Mouse (Mus musculus): Measurements from ENCODE around the gene Morn4. TPM values are rescaled to one million over a fixed set of nuclear protein-coding genes. Genes with fewer than 3 reads are reported as not detected.

The Morn4 gene
- polyA plus RNA-seq (2015; fragmentation: Nextera tagmentation; extraction: Ambion mirVana) = 29.6 TPM in 2 replicates

DNA sequence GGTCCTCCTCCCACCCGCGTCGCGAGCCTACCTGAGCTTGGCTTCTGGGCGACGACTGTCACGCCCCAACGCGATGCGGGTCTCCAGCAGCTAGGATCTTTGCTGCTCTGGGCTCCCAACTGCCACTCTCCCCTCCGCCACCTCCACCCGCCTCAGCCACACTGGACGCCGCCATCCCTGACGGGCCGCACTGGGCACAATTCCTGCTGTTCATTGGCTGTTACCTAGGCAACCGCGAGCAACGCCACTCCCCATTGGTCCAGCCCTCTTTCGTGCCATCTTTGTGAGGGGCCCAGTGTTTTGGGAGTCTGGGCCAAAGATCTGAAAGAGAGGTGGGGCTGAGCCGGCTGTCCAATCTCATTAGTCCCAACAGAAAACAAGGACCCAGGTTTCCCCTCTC lies at the start of gene Morn4:
Morn4 (minus strand) TSS at position 192 of the 400 bp plus-strand sequence.
- H3K9me3 ChIP-seq (replicated peaks) = no peaks in the 10 kb centered on the region
- peak within 1 kb of the TSS; percentile 72 for H3K4me2 ChIP-seq
- H3K4me1 ChIP-seq = peaks cover 24% of the 10 kb centered on the region
- H3K36me3 ChIP-seq = no peaks in the 10 kb centered on the region
- peak within 1 kb of the TSS; percentile 61 for H3K9ac ChIP-seq
- peak; percentile 81 for ATAC-seq (replicated peaks; ENCODE audit: low FRiP score)
- H3K4me3 ChIP-seq (replicated peaks) = peak within 1 kb of the TSS; percentile 77
- peak within 1 kb of the TSS; percentile 52 for H3K27ac ChIP-seq
- no peaks in the 10 kb centered on the region for H3K27me3 ChIP-seq
- WGBS = under 1% methylated on average over 21 of the region's 21 CpGs

DNA sequence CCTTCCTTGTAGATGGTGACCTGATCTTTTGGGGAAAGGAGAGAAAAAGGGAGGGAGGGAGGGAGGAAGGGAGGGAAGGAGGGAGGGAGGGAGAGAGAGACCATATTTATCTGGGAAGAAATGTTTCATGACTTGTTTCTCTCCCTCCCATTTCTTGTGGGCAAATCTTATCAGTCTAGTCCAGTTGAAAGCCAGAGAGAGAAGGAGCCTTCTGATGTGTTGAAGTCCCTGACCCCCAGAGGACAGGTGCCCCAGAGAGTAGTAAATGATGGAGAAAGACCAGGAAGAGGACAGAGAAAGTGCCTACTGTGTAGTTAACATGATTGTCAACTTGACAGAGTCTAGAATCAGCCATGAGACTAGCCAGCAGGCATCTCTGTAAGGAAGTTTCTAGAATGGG lies 48.9 kb upstream of the Morn4 start:
- Histone ChIP-seq H3K9me3 (replicated peaks) (no peaks in the 10 kb centered on the region), H3K27me3 (no peaks in the 10 kb centered on the region), H3K9ac (no peak overlapping the region), H3K36me3 (no peaks in the 10 kb centered on the region), H3K4me2 (no peak overlapping the region), H3K4me3 (replicated peaks) (no peak overlapping the region), H3K27ac (no peak overlapping the region), H3K4me1 (peaks cover 7% of the 10 kb centered on the region; the same call in 1 of the 2 replicates)
- no peak for ATAC-seq (replicated peaks; ENCODE audit: low FRiP score)

DNA sequence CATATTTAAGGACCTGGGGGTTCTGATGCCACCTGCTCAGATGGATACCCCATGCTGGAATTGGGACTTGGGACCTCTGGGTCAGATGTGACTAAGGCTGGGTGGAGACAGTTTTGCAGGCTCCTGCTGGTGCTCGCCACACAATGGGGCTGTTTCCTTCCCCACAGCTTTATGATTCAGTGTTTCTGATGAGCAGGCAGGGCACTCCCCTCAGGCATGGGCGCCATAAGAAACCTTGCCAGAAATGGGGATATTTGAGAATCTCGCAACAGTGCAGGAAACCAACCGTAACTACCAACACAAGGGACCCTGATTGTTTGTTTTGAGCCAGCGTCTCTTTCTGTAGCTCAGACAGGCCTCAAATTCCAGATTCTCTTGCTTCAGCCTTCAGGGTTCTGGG lies 44.9 kb upstream of the Morn4 start:
- no peaks in the 10 kb centered on the region for H3K9me3 ChIP-seq (replicated peaks)
- no peak overlapping the region for H3K4me3 ChIP-seq (replicated peaks)
- 40% methylated on average over 5 of the region's 5 CpGs for WGBS
- H3K27me3 ChIP-seq = no peaks in the 10 kb centered on the region; the same call in 1 of the 2 replicates
- H3K27ac ChIP-seq = peak overlapping the region; percentile 14; the same call in 1 of the 2 replicates
- no peak overlapping the region for H3K4me2 ChIP-seq
- no peak for ATAC-seq (replicated peaks; ENCODE audit: low FRiP score)
- no peak overlapping the region for H3K9ac ChIP-seq
- peaks cover 25% of the 10 kb centered on the region for H3K4me1 ChIP-seq
- H3K36me3 ChIP-seq = no peaks in the 10 kb centered on the region

DNA sequence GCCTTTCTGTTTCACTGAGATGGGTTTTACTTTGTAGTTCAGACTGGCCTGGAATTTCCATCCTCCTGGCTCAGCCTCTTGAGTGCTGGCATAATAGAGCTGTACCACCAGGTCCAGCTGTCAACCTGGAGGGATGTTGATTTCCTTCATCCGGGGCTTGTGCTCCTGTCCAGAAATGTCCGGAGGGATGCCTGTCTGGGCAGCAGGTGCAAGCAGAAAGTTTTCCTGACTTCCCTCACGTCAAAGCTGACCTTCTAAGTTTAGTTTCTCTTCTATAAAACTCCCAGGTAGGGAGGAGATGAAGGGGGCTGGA lies 44.1 kb upstream of the Morn4 start:
- WGBS = 76% methylated on average over 3 of the region's 3 CpGs
- Histone ChIP-seq H3K9me3 (replicated peaks) (no peaks in the 10 kb centered on the region), H3K36me3 (no peaks in the 10 kb centered on the region), H3K4me2 (no peak overlapping the region), H3K27me3 (no peaks in the 10 kb centered on the region; the same call in 1 of the 2 replicates), H3K9ac (no peak overlapping the region), H3K4me3 (replicated peaks) (no peak overlapping the region), H3K27ac (peak overlapping the region; percentile 91; the same call in 1 of the 2 replicates), H3K4me1 (peaks cover 25% of the 10 kb centered on the region)
- ATAC-seq (replicated peaks; ENCODE audit: low FRiP score) = no peak

DNA sequence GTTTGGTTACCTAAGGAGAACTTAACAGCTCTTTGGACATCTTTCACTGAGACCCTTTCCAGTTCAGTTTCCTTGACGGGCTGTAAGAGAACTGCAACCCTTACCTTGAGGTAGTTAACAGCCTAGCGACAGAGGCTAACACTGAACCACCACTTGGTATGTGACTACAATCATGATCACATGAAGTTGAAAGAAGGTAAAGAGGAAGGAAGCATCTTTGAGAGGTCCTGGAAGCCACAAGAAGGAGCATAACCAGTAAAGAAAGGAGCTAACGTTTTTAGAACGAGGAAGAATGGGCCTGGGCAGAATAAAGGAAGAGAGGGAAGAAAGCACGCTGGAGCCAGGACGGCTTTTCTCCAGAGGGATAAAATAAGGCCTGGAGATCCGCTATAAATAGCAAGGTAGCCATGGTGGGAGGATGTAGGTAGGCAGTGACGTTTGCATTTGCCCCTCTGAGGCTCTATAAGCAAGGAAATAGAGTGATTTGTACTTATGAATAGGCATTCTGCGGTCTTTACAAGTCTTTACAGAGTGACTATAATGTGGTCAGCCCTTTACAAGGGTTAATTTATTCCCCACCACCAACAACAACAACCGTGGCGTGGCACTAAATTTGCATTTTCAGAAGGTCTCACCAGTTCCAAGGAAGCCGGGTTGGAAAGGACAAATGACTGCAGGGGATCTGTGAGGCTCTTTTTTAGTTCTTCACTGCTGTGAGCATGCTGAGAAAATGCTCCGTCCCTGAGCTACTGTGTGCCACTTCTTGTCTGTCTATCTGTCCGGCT lies 43.5 kb upstream of the Morn4 start:
- peaks cover 25% of the 10 kb centered on the region for H3K4me1 ChIP-seq
- WGBS = 34% methylated on average over 14 of the region's 14 CpGs
- peaks cover 4% of the 10 kb centered on the region for H3K36me3 ChIP-seq
- no peak; the same call in 1 of the 2 replicates for ATAC-seq (replicated peaks; ENCODE audit: low FRiP score)
- peak overlapping the region; percentile 78; the same call in 1 of the 2 replicates for H3K9ac ChIP-seq
- peak overlapping the region; percentile 91 for H3K27ac ChIP-seq
- peak overlapping the region; percentile 69 for H3K4me3 ChIP-seq (replicated peaks)
- H3K9me3 ChIP-seq (replicated peaks) = no peaks in the 10 kb centered on the region
- H3K4me2 ChIP-seq = peak overlapping the region; percentile 96
- no peaks in the 10 kb centered on the region; the same call in 1 of the 2 replicates for H3K27me3 ChIP-seq

DNA sequence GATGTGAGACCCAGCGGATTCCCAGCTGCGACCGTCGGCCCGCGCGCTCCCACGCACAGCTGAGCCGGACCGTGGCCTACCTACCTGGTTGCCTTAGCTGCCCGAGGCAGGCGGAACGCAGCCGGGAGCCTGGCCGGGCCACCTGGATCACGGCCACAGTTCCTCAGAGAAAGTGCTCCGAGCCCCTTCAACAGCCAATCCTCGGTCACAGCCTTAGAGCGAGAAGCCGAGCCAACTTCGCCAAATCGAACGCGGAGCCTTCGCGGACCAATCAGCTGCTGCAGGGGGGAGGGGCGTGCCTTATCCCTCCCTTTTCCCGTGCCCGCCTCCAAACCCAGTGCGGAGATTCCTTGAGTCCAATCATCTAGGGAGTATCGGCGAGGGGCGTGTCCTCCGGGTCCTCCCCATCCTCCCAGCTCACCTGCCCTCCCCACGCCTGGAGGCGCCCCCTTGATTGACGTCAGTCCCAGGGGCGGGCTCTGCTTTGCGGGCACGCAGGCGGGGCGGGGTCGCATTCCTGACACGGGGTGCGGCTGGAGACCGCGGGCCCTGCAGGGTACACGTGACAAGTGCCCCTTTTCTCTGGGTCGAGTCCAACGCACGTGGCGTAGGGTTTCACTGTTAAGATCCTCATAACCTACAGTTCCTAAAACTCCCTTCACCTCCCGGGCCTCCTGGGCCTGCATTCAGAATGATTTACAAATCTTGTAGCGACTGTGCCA lies 42.8 kb upstream of the Morn4 start, which contains the start of gene Avpi1:
Avpi1 (minus strand) TSS at position 273 of the 722 bp plus-strand sequence.
- peak within 1 kb of the TSS; percentile 69 for H3K4me3 ChIP-seq (replicated peaks)
- 0% methylated on average over 54 of the region's 54 CpGs for WGBS

DNA sequence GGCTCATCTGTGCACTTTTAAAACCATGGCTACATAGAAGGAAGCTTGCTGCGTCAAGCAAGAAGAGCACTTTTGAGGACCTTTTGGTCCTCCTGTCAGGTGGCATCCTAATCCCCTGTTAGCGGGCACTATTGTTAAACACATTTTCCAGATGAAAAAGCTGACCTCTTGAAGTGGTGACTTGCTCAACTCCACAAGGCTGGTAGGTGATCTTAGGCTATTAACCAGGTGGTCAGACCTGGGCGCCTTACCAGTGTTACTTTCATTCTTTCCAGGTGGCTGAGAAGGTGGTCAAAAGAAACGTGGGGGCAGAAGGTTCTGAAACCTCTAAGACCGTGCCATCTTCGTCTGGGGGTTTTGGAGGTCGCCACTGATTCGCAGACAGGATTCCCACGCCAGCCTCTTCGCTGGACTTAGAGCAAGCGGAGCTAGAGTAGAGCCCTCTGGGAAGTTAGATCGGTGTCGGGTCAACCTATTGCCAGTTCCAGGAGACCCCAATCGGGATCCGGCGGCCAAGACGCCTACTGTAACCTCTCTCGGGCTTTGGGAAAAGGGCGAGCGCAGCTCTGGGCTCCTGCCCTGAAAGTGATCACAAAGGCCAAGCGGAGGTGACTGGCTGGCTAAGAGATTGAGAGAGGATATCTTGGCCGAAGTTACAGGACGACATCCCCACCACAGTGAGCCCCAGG lies 42.0 kb upstream of the Morn4 start:
- 5% methylated on average over 23 of the region's 23 CpGs for WGBS
- peak overlapping the region; percentile 96 for H3K4me2 ChIP-seq

More for the DNA sequence above, 42.8 kb upstream of the Morn4 start, which contains the start of gene Avpi1:
- ATAC-seq (replicated peaks; ENCODE audit: low FRiP score) = peak; percentile 97
- H3K27ac ChIP-seq = peak within 1 kb of the TSS; percentile 91
- H3K4me1 ChIP-seq = peaks cover 25% of the 10 kb centered on the region
- no peaks in the 10 kb centered on the region for H3K9me3 ChIP-seq (replicated peaks)
- H3K36me3 ChIP-seq = peaks cover 12% of the 10 kb centered on the region
- peak within 1 kb of the TSS; percentile 96 for H3K4me2 ChIP-seq
- no peaks in the 10 kb centered on the region; the same call in 1 of the 2 replicates for H3K27me3 ChIP-seq
- H3K9ac ChIP-seq = peak within 1 kb of the TSS; percentile 78

DNA sequence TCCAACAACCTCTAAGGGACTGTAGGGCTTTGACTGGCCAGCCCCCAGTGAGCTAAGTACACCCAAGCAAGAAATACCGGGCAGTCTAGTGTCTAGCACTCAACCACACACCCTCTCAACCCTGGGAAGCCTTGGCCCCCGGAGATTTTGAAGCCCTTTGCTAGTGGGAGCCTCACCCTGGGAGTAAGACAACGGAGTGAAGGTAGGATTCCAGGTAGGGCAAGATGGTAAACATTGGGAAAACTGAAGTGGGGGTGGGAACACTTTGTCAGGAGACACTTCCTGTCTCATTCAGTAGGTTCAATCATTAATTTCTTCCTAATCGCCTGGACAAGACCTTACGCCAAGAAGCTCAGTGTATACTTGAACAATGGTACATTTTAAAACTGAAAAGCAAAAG lies 40.9 kb upstream of the Morn4 start:
- Histone ChIP-seq H3K27ac (no peak overlapping the region), H3K9ac (no peak overlapping the region), H3K36me3 (peaks cover 30% of the 10 kb centered on the region), H3K4me1 (peaks cover 25% of the 10 kb centered on the region), H3K4me2 (no peak overlapping the region), H3K9me3 (replicated peaks) (no peaks in the 10 kb centered on the region), H3K27me3 (no peaks in the 10 kb centered on the region; the same call in 1 of the 2 replicates), H3K4me3 (replicated peaks) (no peak overlapping the region)
- no peak for ATAC-seq (replicated peaks; ENCODE audit: low FRiP score)
- WGBS = 93% methylated on average over 5 of the region's 5 CpGs

More for the DNA sequence above, 42.0 kb upstream of the Morn4 start:
- H3K4me1 ChIP-seq = peaks cover 25% of the 10 kb centered on the region
- peaks cover 18% of the 10 kb centered on the region for H3K36me3 ChIP-seq
- H3K9ac ChIP-seq = peak overlapping the region; percentile 78
- H3K27ac ChIP-seq = peak overlapping the region; percentile 91
- peak overlapping the region; percentile 69 for H3K4me3 ChIP-seq (replicated peaks)
- H3K9me3 ChIP-seq (replicated peaks) = no peaks in the 10 kb centered on the region
- no peaks in the 10 kb centered on the region; the same call in 1 of the 2 replicates for H3K27me3 ChIP-seq
- no peak for ATAC-seq (replicated peaks; ENCODE audit: low FRiP score)

DNA sequence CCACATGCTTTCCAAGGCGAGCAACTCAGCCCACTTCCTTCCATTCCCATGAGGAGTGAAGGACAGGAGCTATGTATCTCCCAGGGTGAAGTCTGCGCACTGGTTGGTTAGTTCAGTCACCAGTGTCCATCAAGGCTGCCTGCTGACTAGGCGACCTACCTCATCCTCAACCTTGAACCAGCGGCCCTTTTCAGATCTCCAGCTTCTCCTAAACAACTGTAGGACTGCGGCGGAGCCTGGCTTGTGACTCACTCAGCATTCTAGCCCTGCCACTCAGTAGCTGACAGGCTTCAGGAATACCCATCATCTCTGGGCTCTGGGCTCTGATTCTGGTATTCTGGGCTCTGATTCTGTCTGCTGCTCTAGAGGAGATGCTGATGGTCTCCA lies 40.1 kb upstream of the Morn4 start:
- 92% methylated on average over 6 of the region's 6 CpGs for WGBS
- H3K4me3 ChIP-seq (replicated peaks) = no peak overlapping the region
- no peaks in the 10 kb centered on the region for H3K9me3 ChIP-seq (replicated peaks)
- H3K4me1 ChIP-seq = peaks cover 22% of the 10 kb centered on the region
- peaks cover 38% of the 10 kb centered on the region for H3K36me3 ChIP-seq
- no peak for ATAC-seq (replicated peaks; ENCODE audit: low FRiP score)
- H3K4me2 ChIP-seq = no peak overlapping the region
- H3K9ac ChIP-seq = no peak overlapping the region
- H3K27me3 ChIP-seq = no peaks in the 10 kb centered on the region; the same call in 1 of the 2 replicates
- H3K27ac ChIP-seq = no peak overlapping the region

DNA sequence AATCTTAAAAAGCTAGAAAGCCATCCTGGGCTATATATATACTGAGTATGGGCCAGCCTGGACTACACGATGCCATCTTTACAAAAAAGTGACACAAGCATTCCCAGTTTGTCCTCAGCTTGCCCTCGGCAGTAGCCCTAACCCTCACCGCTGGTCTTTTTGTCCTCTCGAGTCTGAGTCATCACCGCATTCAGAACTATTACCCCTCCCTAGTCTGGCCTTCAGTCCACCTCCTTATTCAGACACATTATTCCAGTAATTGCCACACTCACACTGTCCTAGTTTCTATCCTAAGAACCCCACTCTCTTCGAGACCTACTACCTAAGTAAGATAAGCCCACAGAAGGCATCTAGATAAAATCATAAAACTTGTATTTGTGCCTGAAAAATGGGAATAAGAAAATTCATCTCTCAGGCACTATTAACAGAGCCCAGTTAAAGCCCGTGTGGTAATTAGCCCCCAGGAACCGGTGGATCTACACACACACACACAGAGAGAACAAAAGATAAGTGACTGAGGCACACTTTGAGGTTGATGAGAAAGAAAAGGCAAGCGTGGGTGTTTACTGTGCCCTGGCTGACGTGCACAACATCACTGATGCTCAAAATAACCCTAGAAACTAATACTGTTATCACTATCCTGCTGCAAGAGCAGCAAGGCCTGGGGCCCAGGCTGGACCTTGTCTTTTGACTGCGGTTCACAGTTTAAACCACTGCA lies 39.5 kb upstream of the Morn4 start:
- Histone ChIP-seq H3K27ac (no peak overlapping the region), H3K4me2 (no peak overlapping the region), H3K27me3 (no peaks in the 10 kb centered on the region; the same call in 1 of the 2 replicates)

DNA sequence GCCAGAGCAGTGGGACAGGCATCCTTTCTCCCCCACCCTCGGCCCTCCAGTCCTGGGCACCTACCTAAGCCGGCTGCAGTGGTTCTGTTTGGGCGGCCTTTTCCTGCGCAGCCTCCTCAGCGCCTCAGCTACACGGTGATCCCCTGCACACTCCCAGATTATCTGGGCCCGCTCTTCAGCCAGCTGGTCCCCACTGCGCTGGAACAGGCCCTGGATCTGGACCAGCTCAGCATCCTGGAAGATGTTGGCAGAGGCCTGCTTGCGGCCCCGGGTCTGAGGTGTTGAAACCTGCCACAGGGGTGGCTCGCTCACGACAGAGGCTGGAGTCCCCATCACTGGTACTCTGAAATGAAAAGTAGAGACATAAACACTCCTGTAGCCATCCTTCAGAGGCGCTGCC lies 38.5 kb upstream of the Morn4 start:
- peaks cover 53% of the 10 kb centered on the region for H3K36me3 ChIP-seq
- H3K4me3 ChIP-seq (replicated peaks) = no peak overlapping the region
- no peaks in the 10 kb centered on the region; the same call in 1 of the 2 replicates for H3K27me3 ChIP-seq
- H3K9ac ChIP-seq = no peak overlapping the region
- ATAC-seq (replicated peaks; ENCODE audit: low FRiP score) = no peak
- no peaks in the 10 kb centered on the region for H3K9me3 ChIP-seq (replicated peaks)
- 85% methylated on average over 13 of the region's 13 CpGs for WGBS
- no peak overlapping the region for H3K27ac ChIP-seq
- no peak overlapping the region for H3K4me2 ChIP-seq
- peaks cover 14% of the 10 kb centered on the region for H3K4me1 ChIP-seq

More for the DNA sequence above, 39.5 kb upstream of the Morn4 start:
- 87% methylated on average over 11 of the region's 11 CpGs for WGBS
- Histone ChIP-seq H3K9me3 (replicated peaks) (no peaks in the 10 kb centered on the region), H3K9ac (no peak overlapping the region), H3K4me1 (peaks cover 18% of the 10 kb centered on the region), H3K4me3 (replicated peaks) (no peak overlapping the region), H3K36me3 (peaks cover 43% of the 10 kb centered on the region)
- no peak for ATAC-seq (replicated peaks; ENCODE audit: low FRiP score)

All from kidney, embryonic 15.5 days (tissue).